Mouse (Mus musculus) cortical plate, adult 2 months (tissue): ENCODE results near the gene Gltp.

Experiments
- CTCF ChIP-seq: fragments of 200-500 bp; IDR thresholded peaks from 2 replicates; pipeline ENCODE4 v1.5.1; 2011; ENCODE audit warnings: mild to moderate bottlenecking, control low read depth, low read length; ENCODE audit not compliant: insufficient read depth; ENCODE audit errors: extremely low read depth
- POLR2A ChIP-seq: fragments of 200-500 bp; IDR thresholded peaks from 2 replicates; pipeline ENCODE4 v1.6.1; 2011; ENCODE audit warnings: mild to moderate bottlenecking, low read length, control low read depth; ENCODE audit not compliant: insufficient read depth; ENCODE audit errors: extremely low read depth

DNA sequence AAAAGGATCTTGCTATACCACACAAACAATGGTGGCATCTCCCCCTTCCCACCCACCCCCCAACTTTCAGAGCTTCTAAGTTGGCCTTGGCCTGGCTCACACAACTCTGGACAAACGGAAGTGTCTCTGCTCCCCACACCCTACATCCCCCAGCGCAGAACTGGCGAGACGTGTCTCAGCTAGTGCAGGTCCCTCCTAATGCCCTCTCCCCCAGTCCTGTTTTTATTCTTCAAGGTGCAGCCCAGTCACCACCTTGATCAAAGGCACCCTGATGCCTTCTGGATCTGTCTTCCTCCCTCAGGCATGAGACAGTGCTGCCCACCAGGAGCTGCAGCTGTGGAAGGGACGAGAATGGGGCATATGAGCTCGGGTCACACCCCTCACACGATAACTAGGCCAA, 34.5 kb downstream of the Gltp start:
- no peak for TF ChIP-seq CTCF
- TF ChIP-seq POLR2A = no peak
